Mouse (Mus musculus) bone marrow, adult 2 months (tissue): ENCODE measurements around the gene Gm7534.

Experiments
- CTCF ChIP-seq: fragments of 200-500 bp; IDR thresholded peaks from 2 replicates; pipeline ENCODE4 v1.5.1; 2011; ENCODE audit warnings: low read length, control low read depth; ENCODE audit not compliant: control insufficient read depth, insufficient read depth
- POLR2A ChIP-seq: fragments of 200-500 bp; IDR thresholded peaks from 2 replicates; pipeline ENCODE4 v1.6.1; 2011; ENCODE audit warnings: low read depth, mild to moderate bottlenecking, control low read depth, low read length, borderline replicate concordance; ENCODE audit not compliant: control insufficient read depth

- TF ChIP-seq CTCF (no peak), POLR2A (no peak)
Observed at GRCm38 (mm10) chr4:134252131-134252910, 49.5 kb upstream of the Gm7534 start.
